Mouse (Mus musculus) kidney, postnatal 0 days (tissue): ENCODE results near the gene Sh3kbp1. TPM values are rescaled to one million over a fixed set of nuclear protein-coding genes. Genes with fewer than 3 reads are reported as not detected.

Source experiments
- ATAC-seq: fragments of 200-750 bp; cut with Nextera tagmentation; replicated peaks from 2 replicates; pipeline ENCODE4 v1.8.0; 2017; ENCODE audit warnings: low read depth, moderate number of reproducible peaks, moderate TSS enrichment, moderate library complexity; ENCODE audit not compliant: low FRiP score
- DNase-seq: peaks from one replicate; pipeline ENCODE4 v3.0.0-alpha.2; 2016; ENCODE audit warnings: low spot score
- H3K27ac ChIP-seq: fragments of 300-500 bp; sonication (generic); 2 replicates; pipeline ENCODE4 v1.5.1; 2014; ENCODE audit warnings: mild to moderate bottlenecking
- H3K27me3 ChIP-seq: fragments of 300-500 bp; sonication (generic); 2 replicates; pipeline ENCODE4 v1.6.1; 2014; ENCODE audit warnings: low read length, mixed read lengths; ENCODE audit not compliant: insufficient read depth
- H3K36me3 ChIP-seq: fragments of 300-500 bp; sonication (generic); 2 replicates; pipeline ENCODE4 v1.6.1; 2014; ENCODE audit warnings: low read length, mixed read lengths; ENCODE audit not compliant: insufficient read depth
- H3K4me1 ChIP-seq: fragments of 300-500 bp; sonication (generic); replicated peaks from 2 replicates; pipeline ENCODE4 v1.6.1; 2014; ENCODE audit warnings: antibody characterized with exemption, low read length, mixed read lengths; ENCODE audit not compliant: insufficient read depth
- H3K4me2 ChIP-seq: fragments of 300-500 bp; sonication (generic); 2 replicates; pipeline ENCODE4 v1.6.1; 2014; ENCODE audit warnings: mild to moderate bottlenecking, low read length, moderate library complexity, mixed read lengths
- H3K4me3 ChIP-seq: fragments of 300-500 bp; sonication (generic); replicated peaks from 2 replicates; pipeline ENCODE4 v1.5.1; 2014; ENCODE audit warnings: low read depth, low read length
- H3K9ac ChIP-seq: fragments of 300-500 bp; sonication (generic); 2 replicates; pipeline ENCODE4 v1.6.1; 2014; ENCODE audit warnings: low read depth, low read length
- H3K9me3 ChIP-seq: fragments of 300-500 bp; sonication (generic); replicated peaks from 2 replicates; pipeline ENCODE4 v1.6.1; 2016; ENCODE audit warnings: low read length, inconsistent platforms, mixed read lengths
- CTCF ChIP-seq: IDR thresholded peaks from 2 replicates; pipeline ENCODE4 v1.5.1; 2016; ENCODE audit warnings: antibody characterized with exemption, low read depth, mild to moderate bottlenecking, moderate library complexity
- WGBS: fragments of 180-500 bp; shearing (Covaris S2); extraction: QIAGEN DNeasy Blood & Tissue Kit; methylation state at CpG from one replicate; pipeline ENCODE4 v1.1.7; 2014; 5-methylcytosine and 5-hydroxymethylcytosine counted together
- polyA plus RNA-seq: library from polyadenylated mRNA; unstranded; fragments of >200 nt; fragmentation: Nextera tagmentation; extraction: Ambion mirVana; gene quantifications from 2 replicates; pipeline ENCODE4 v1.2.1, GENCODE M21; 2015

Sh3kbp1 gene
- polyA plus RNA-seq, 1 experiment from 2014 or later = 31.5 TPM

- H3K4me3 ChIP-seq = no peak overlapping the region
- TF ChIP-seq CTCF = no peak
- H3K9me3 ChIP-seq = no peaks in the 10 kb centered on the region
- H3K4me1 ChIP-seq = no peaks in the 10 kb centered on the region
- DNase-seq (no peak), ATAC-seq (no peak)
- no peaks in the 10 kb centered on the region for H3K36me3 ChIP-seq
- H3K27me3 ChIP-seq = no peaks in the 10 kb centered on the region
- no peak overlapping the region for H3K9ac ChIP-seq
- no peak overlapping the region for H3K27ac ChIP-seq
- 80% methylated on average over 3 of the region's 3 CpGs for WGBS
- H3K4me2 ChIP-seq = no peak overlapping the region
Observed at GRCm38 (mm10) chrX:159731421-159731820, 104.3 kb downstream of the Sh3kbp1 start.

GRCm38 (mm10) chrX:159732845-159733244 lies 105.8 kb downstream of the Sh3kbp1 start:
- no peaks in the 10 kb centered on the region for H3K4me1 ChIP-seq
- H3K9ac ChIP-seq = no peak overlapping the region
- H3K4me2 ChIP-seq = no peak overlapping the region
- no peaks in the 10 kb centered on the region for H3K36me3 ChIP-seq
- WGBS = 84% methylated on average over 3 of the region's 3 CpGs
- H3K27me3 ChIP-seq = no peaks in the 10 kb centered on the region
- ATAC-seq (no peak), DNase-seq (no peak)
- no peak for TF ChIP-seq CTCF
- H3K4me3 ChIP-seq = no peak overlapping the region
- H3K27ac ChIP-seq = no peak overlapping the region
- no peaks in the 10 kb centered on the region for H3K9me3 ChIP-seq

- Histone ChIP-seq H3K4me2 (no peak overlapping the region), H3K4me1 (no peaks in the 10 kb centered on the region), H3K9ac (no peak overlapping the region), H3K27ac (no peak overlapping the region), H3K9me3 (no peaks in the 10 kb centered on the region), H3K36me3 (no peaks in the 10 kb centered on the region), H3K4me3 (no peak overlapping the region), H3K27me3 (no peaks in the 10 kb centered on the region)
- 92% methylated on average over 2 of the region's 2 CpGs for WGBS
- no peak for TF ChIP-seq CTCF
- DNase-seq (no peak), ATAC-seq (no peak)
Observed at GRCm38 (mm10) chrX:159733948-159734347, 106.9 kb downstream of the Sh3kbp1 start.

GRCm38 (mm10) chrX:159735513-159736099 lies 108.5 kb downstream of the Sh3kbp1 start:
- H3K9ac ChIP-seq = no peak overlapping the region
- no peak overlapping the region for H3K27ac ChIP-seq
- no peak for TF ChIP-seq CTCF
- ATAC-seq = no peak
- no peak overlapping the region for H3K4me2 ChIP-seq
- 62% methylated on average over 6 of the region's 6 CpGs for WGBS
- H3K27me3 ChIP-seq = no peaks in the 10 kb centered on the region
- no peaks in the 10 kb centered on the region for H3K36me3 ChIP-seq
- DNase-seq = no peak
- H3K4me3 ChIP-seq = no peak overlapping the region
- no peaks in the 10 kb centered on the region for H3K4me1 ChIP-seq
- no peaks in the 10 kb centered on the region for H3K9me3 ChIP-seq

- 93% methylated on average over 1 of the region's 1 CpGs for WGBS
- no peak for DNase-seq
Observed at GRCm38 (mm10) chrX:159737344-159737743, 110.3 kb downstream of the Sh3kbp1 start.

GRCm38 (mm10) chrX:159744035-159744434 lies 117.0 kb downstream of the Sh3kbp1 start:
- H3K36me3 ChIP-seq = no peaks in the 10 kb centered on the region
- WGBS = 56% methylated on average over 5 of the region's 5 CpGs
- H3K9me3 ChIP-seq = no peaks in the 10 kb centered on the region
- no peak for DNase-seq
- H3K4me1 ChIP-seq = no peaks in the 10 kb centered on the region
- H3K27me3 ChIP-seq = no peaks in the 10 kb centered on the region
- H3K4me2 ChIP-seq = no peak overlapping the region
- no peak for TF ChIP-seq CTCF
- no peak overlapping the region for H3K27ac ChIP-seq
- no peak for ATAC-seq
- no peak overlapping the region for H3K4me3 ChIP-seq
- H3K9ac ChIP-seq = no peak overlapping the region

More at GRCm38 (mm10) chrX:159737344-159737743, 110.3 kb downstream of the Sh3kbp1 start:
- Histone ChIP-seq H3K36me3 (no peaks in the 10 kb centered on the region), H3K27ac (no peak overlapping the region), H3K9me3 (no peaks in the 10 kb centered on the region), H3K4me1 (no peaks in the 10 kb centered on the region), H3K4me2 (no peak overlapping the region), H3K27me3 (no peaks in the 10 kb centered on the region), H3K4me3 (no peak overlapping the region), H3K9ac (no peak overlapping the region)
- ATAC-seq = no peak
- no peak for TF ChIP-seq CTCF

- H3K4me3 ChIP-seq = no peak overlapping the region
- H3K4me1 ChIP-seq = no peaks in the 10 kb centered on the region
- WGBS = 39% methylated on average over 3 of the region's 3 CpGs
- H3K4me2 ChIP-seq = no peak overlapping the region
- no peak overlapping the region for H3K9ac ChIP-seq
- H3K27ac ChIP-seq = no peak overlapping the region
- ATAC-seq (no peak), DNase-seq (peak; percentile 12)
- H3K27me3 ChIP-seq = no peaks in the 10 kb centered on the region
- no peaks in the 10 kb centered on the region for H3K36me3 ChIP-seq
- no peak for TF ChIP-seq CTCF
- no peaks in the 10 kb centered on the region for H3K9me3 ChIP-seq
Observed at GRCm38 (mm10) chrX:159744620-159745019, 117.5 kb downstream of the Sh3kbp1 start.
